Mouse (Mus musculus): ENCODE measurements around the gene Efna3.

GRCm38 (mm10) chr3:89341794-89342193 lies 19.0 kb upstream of the Efna3 start:
- no peak for TF ChIP-seq CTCF (conservative IDR thresholded peaks at IDR 0.05; ENCODE audit: low read length)
- no peak for TF ChIP-seq NANOG (IDR thresholded peaks at IDR 0.05; ENCODE audit: borderline replicate concordance, low read length)
- no peak for TF ChIP-seq POU5F1 (IDR thresholded peaks at IDR 0.05; ENCODE audit: borderline replicate concordance, low read length)
